Mouse (Mus musculus): ENCODE data around the gene Ankrd6.
A peak's percentile ranks its signal among the peaks of the same experiment; 100 is the strongest.

Ankrd6 gene

DNA sequence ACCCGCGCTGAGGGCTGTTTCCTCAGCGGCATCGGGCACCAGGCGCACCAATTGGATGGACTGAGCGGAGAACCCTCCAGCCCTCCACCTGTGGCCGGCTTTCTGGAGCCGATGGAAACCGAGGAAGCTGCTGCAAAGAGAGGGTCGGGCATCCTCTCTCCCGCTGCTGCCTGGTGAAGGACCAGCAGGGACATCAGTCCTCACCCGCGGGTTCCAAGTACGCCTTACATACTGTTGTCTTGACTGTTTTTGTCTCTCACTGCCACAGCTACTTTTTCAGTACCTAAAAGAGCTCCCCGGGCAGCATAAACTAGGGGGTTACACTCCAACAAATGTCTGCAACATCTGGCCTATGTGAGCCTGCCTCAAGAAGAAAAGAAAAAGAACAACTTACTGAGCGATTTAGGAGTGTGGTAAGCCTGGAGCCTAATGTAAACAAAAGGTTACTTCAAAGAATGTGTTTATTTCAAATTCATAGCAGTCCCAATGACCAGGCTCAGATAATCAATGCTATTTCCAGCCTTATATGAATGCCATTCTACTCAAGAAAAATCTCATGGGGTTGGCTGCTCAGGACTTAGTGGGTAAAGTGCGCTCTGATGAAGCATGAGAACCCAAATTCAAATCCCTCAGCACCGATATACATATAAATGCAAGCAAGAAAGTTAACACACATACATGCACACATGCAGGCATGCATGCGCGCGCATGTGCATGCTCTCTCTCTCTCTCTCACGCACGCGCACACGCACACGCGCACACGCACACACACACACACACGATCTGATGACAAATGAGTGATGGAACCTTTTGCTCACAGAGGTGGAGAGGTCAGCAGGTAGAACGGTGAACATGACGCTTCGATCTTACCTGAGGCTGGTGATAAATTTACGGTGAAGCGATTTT lies 647 bp upstream of the Ankrd6 start:
- no peak for DNase-seq (ENCODE audit: low spot score in 2 of 2)

DNA sequence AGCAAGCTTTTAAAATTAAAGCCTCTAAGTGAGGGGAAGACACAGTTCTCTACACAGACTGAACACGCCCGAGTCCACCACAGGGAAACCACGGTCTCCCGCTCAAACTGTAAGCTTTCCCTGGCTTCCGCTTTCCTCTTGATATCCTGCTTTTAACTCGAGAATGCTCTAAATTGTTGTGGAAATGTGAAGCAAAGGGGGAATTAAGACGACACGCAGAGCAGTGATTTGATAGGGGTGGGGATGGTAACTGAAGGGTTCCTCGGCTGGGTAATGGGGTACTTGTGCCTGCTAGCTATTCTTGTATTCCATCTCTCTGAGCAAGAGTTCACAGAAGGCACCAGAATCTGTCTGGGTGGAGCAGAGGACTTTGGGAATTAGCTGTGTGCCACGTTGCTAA lies 1.9 kb downstream of the Ankrd6 start:
- DNase-seq (ENCODE audit: low spot score in 2 of 2), result no peak

DNA sequence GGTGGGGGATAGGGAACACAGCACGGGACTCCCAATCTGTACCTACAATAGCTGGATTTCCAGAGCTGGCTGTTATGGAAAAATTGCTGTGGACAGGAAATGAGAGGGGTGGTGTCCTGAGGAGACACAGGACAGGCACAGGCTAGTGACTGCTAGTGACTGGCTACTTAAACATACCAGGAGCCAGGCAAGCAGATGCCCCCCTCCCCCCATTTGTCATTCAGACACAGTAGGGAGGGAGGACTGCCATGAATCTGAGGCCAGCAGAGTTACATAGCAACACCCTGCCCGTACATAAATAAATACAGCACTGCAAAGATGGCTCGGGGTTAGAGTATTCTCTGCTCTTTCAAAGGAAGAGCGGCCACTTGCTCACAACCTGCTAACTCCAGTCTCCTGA lies 3.0 kb downstream of the Ankrd6 start:
- DNase-seq (ENCODE audit: low spot score in 2 of 2), result no peak

DNA sequence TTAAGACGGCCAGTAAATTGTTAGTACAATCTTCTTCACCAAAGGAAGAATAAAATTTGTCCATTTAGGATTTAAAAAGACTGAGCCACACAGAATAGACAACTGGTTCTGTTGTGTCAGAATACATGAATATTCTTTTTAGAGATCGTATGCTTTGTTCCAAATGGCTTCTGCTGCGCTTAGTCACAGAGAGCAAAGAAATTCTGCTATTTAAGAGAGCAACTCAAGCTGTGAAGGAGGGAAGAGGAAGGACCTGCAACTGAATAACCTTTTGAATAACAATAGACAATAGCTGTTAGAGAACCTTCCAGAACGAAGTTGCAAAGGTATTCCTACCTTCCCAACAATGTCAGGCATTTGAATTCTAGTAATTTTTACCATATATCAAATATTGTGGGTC lies 9.7 kb downstream of the Ankrd6 start:
- DNase-seq (ENCODE audit: low spot score in 2 of 2), result no peak

DNA sequence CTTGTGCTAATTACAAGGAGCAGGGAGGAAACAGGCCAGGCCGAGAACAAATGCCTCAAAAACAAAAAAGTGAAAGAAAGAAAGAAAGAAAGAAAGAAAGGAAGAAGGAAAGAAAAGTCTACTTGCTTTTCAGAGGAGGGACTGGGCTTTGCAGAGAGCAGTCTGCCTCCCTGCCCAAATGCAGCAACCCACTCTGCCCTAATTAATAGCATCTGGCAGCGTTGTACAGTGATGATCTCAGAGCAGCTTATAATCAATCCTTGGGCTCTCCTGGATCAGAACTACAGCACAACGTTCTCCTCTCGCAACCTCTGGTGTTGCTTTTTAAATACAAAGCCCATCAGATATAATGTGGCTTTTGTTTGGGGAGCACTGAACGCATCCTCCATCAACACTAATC lies 10.7 kb downstream of the Ankrd6 start:
- DNase-seq (ENCODE audit: low spot score in 2 of 2), result no peak

DNA sequence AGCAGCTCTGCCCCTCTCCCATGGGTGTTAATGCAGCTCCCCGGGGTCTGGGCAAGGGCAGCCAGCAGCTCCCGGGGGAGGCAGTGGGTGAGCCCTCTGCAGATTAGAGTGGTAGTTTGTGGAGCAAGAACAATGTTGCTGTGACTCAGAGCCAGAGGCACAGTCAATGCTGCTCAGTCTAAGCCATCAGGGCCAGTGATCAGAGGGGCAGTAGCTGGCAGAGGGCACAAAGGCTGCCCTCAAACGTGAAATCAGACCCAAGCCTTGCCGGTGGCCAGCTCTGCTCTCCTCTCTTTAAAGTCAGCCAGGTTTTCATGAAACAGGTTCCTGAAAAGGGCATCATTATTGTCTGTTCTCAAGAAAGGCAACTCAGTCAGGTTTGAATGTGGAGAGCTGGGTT lies 11.1 kb downstream of the Ankrd6 start:
- DNase-seq (ENCODE audit: low spot score in 2 of 2), result no peak

DNA sequence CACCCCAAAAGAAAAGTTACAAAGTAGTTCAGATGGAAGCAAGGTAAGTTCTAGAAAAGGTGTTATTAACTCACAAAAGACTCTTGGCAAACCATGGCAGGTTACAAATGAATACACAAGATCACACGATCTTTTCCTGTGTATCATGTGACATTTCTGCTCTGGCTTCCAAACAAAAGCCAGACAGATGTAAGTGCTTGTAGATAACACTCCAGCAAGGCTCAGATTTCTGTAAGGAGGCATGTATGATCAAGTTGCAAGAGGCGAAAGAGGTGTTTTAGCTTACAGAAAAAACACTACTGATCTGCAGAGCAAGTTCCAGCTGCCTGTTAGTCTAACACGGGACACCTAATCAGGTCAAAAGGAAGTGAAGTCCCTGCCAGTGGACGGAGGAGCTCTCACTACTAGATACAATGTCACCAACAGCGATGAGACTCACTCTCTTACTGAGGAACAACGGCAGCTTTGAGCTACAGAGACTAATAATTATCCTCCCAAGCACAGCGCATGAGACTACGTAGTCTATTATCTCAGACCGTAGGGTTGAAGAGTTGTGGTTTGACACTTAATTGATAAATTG lies 13.8 kb downstream of the Ankrd6 start:
- DNase-seq (ENCODE audit: low spot score in 2 of 2), result no peak

DNA sequence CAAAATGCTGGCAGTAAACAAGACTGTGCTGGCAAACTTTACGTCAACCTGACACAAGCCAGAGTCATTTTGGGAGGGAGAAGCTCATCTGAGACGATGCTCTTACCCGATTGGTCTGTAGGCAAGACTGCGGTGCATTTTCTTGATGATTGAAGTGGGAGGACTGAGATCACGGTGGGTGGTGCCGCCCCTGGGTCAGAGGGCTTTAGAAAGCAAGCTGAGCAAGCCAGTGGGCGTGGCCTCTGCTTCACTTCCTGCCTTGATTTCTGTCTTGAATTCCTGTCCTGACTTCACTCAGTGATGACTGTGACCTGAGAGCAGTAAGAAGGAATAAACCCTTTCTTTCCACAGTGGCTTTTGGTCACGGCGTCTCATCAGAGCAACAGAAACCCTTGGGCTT lies 18.6 kb downstream of the Ankrd6 start:
- no peak for DNase-seq (ENCODE audit: low spot score in 2 of 2)

DNA sequence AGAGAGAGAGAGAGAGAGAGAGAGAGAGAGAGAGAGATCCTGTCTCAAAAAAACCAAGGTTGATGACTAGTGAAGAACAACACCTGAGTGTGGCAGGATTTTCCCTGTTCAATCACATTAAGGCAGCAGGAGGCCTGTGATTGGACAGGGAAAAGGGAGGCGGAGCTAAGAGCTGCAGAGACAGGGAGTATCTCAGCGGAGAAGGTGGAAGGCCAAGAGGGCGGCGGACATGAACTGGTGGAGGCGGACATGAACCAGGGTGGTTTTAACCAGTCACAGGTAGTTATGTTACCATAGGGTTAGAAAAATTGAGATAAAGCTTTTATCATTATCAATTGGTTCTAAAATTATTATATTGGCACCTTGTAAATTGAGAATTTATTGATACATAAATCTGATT lies 20.9 kb downstream of the Ankrd6 start:
- DNase-seq (ENCODE audit: low spot score in 2 of 2), result no peak

DNA sequence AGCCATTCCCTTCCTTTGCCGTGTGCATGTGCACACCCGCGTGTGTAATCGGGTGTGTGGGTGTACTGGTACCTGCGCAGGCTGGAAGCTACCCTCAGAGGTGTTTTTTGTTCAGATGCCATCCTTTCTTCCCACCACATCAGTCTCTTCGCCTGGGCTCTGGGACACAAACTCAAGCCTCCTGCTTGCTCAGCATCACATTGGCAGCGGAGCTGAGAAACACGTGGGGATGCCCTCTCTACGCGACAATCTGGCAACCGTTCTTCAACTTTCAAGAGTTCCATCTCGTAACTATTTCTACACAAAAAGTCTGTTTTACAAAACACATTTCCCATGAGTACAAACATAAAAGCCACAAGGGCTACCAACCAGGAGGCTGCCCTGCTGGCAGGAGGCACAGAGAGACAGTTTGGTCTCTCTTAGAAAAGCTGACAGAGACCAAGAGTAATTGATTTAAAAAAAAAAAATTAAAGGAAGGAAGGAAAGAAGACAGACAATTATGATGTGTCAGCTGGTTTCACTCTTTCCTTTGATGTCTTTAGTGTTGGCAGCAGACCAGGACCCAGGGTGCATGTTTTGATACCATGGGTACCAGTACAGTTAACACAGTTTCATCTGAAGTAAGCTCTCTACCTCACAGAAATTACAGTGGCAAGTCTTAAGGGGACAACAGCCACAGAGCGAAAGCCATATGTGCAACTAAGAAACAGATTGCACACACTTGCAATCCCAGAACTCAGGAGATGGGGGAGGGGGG lies 21.8 kb downstream of the Ankrd6 start:
- DNase-seq (ENCODE audit: low spot score in 2 of 2), result no peak

DNA sequence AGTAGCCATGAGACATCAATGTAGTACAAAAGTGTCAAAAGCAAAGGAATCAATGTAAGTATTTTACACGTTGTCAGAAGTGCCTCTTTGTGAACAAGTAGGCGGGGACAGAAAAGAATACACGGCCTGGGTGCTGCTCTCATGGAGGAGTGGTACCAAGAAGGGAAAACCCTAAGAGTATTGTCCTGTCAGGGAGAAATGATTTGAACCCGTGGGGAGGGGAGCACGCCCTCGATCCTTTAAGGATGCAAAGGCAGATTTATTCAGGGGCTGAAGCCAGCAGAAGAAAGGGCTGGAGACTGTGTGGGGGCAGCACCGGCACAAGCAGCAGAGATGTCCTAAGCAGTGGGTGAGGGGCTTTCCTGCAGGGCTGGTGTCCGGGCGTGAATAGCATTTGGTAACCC lies 26.7 kb downstream of the Ankrd6 start:
- DNase-seq (ENCODE audit: low spot score in 2 of 2), result no peak

DNA sequence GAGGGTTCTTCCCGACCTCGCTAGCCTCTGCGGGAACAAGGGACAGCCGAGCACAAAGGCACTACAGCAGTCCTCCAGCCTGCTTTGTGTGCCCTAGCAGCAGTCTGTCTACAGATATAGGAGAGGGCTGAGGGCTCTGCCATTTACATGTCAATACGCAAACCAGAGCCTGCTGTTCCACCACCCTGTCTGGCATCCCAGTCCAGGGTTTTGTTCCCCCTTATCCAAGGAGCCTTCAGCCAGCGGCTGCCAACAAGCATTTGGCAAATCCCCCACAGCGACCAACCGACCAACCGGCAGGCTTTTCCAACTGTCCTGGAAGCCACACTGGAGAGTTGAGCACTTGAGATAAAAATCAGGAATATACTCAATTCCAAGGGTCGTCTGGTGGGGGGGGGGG lies 27.2 kb downstream of the Ankrd6 start:
- no peak for DNase-seq (ENCODE audit: low spot score in 2 of 2)

DNA sequence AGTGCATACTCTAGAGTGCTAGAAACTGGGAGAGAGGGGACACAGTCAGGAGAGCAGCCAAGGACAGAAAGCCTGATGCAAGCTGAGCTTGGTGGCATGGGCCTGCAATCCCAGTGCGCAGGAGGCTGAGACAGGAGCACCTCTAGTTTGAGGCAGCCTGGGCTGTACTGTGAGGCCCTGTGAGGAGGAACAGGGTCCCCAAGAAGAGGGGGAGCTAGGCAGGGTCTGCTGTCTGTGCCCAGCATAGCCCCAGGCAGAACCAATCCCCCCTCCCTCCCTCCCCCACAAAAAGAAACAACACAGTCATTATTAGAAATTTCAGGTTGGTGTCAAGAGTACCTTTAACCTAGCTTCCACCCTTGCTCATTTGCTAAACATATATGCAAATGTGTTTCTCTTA lies 27.8 kb downstream of the Ankrd6 start:
- DNase-seq (ENCODE audit: low spot score in 2 of 2), result no peak

DNA sequence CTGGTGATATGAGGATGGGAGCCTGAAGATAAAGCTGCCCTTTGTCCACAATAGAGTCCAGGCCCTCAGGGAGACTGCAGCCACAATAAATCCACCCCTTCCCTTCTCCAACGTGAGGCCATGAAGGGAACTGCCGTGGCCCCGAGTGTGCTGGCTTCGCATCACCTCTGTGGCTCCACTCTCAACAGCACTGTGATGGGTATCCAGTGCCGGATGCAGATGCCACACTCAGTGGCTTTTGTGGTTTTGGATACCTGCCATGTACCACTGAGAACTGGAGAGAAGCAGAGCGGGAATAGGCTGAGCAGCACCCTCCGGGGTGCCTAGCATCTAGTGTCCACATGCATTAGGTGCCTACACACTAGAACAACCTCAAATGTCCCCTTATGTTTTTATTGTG lies 29.8 kb downstream of the Ankrd6 start:
- DNase-seq (ENCODE audit: low spot score in 2 of 2), result no peak

DNA sequence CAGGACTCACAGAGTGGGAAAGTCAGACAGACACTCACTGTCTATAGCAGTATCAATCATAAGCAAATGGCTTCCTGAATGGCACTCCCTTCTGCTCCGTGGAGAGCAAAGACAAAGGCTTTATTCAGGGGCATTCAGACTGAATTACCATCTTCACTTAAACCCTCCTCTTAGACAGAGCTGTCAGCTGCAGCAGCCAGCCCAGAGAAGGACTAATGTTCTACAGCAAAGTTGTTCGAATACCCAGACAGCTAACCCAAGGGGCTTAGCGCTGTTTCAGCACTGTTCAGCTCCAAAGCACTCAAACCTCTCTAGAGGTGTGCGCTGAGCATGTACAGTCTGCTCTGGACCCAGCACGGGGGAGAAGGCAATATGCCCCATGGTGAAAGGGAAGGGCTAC lies 32.1 kb downstream of the Ankrd6 start:
- DNase-seq (ENCODE audit: low spot score in 2 of 2), result no peak

DNA sequence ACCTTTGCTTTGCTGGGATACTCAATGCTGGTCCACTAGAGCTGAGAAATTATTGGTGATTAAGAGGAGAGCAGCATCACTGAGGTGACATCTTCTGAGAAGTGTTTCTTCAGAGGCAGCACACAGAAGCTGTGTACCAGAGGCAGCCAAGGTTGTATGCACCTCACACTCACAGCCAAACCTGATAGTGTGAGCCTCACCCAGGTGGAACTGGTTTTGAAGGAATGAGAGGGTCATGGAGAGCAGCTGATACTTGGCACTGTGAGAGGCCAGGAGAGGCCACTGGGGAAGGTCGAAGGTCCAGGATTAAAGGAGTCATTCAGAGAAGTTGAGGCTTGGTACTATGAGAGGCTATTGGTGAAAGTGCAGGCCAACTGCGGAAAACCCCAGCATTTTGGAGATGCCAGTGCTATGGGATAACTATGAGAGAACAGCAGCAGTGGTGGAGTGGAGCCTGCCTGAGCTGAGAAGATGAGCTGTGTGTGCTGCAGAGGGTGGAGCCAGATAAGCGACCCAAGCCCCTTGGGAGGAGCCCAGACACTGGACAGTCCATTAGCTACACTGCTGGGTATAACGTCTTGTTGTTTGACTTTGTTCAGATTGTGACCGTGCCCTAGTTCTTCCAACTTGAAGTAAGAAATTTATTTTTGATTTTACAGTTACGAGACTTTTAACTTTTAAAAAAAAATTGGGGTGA lies 33.8 kb downstream of the Ankrd6 start:
- no peak for DNase-seq (ENCODE audit: low spot score in 2 of 2)

DNA sequence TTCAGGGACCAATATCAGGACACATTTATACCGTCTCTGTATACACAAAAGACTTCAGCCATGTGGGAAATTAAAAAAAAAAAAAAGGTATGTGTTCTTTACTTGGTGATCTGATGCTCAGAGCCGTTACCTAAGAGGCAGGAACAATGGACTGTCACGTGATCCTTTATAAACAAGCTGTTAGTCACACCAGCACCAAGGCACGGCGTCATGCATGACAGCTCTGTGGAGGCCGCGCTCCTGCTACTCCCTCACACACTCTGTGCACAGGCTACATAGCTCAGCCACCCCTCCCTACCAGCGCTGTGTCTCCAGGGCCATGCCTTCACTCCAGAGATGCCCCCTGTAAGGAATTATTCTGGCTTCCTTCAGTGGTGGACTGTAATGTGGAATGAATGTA lies 34.7 kb downstream of the Ankrd6 start:
- no peak for DNase-seq (ENCODE audit: low spot score in 2 of 2)

DNA sequence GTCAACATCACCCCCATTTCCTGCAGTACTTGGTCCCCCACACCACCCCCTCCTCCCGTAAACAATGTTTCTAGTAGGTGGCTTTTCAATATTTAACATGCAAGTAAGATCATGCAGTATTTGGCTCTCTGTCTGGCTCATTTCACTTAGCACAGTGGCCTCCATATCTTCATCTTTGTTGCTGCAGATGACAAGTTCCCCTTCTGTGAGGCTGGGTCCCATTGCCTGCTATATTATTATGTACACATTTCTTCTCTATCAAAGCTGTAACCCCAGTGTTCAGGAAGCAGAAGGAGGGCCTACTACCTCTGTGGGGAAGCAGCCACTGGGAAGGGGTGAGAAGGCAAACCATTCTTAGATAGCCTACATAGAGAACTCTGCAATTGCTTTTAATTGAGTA lies 40.6 kb downstream of the Ankrd6 start:
- DNase-seq (ENCODE audit: low spot score in 2 of 2), result no peak

DNA sequence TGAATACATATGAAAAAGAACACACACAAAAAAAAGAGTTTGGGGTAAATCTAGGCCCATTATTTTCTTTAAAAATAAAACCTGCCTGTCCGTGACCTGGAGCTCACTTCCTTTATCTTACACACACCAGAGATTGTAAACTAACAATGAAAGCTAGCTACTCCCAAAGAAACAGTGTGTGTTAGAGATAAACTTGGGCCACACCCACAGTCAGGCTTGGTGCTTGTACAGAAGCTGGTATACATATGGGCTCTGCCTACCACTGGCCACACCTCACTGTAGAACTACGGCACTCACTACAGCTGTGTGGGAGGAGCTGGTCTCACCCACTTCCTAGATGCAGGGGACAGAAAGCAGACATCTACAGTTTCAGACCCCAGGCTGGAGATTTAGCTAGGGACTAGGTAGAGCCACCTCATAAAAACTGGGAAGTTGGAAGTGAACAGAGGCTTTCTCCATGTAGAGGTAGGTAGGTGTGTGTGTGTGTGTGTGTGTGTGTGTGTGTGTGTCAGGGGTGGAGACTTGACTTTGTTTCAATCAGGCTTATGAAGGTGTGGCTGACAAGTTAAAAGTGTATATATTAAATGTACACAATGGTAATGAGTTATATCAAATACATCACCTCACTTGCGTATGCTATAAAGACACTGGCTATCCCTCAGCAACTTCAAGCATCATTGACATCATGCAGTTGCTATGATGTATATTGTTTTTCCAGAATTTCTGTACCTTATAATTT lies 41.2 kb downstream of the Ankrd6 start:
- DNase-seq (ENCODE audit: low spot score in 2 of 2), result peak; percentile 47 to 64

DNA sequence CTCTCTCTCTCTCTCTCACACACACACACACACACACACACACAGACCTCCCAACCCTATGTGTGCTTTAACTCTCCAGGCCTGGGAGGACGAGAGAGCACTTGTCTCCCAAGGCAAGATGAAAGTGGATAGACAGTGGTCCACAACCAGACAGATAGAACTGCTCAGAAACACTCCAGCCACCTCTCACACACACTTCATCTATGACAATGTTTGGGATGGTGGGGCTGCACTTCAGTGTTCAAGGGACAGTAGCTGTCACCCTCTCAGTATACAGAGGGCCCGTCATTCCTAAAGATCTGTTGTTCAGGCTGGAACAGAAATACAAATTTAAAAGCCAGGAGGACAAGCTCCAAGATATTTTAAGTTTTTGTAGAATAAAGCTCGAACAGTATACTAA lies 43.0 kb downstream of the Ankrd6 start:
- no peak for DNase-seq (ENCODE audit: low spot score in 2 of 2)

DNA sequence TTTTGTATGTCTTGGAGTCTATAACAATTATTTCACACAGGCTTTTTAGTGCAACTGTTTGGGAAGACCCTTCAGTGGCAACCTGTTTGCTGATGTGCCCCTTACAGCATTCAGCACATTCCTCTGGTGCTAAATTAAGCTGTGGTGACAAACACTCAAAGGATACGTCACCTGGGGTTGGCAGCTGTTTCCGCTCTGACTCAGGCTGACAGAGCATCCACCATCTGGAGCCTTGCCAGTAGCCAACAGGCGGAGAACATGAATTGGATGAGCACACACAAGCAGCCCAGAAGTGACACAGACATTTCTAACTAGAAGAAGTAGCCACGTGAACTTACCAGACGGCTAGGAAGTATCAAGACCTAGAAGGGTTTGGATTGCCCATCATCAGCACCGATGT lies 44.0 kb downstream of the Ankrd6 start:
- peak; percentile 26 to 39 for DNase-seq (ENCODE audit: low spot score in 2 of 2)

DNA sequence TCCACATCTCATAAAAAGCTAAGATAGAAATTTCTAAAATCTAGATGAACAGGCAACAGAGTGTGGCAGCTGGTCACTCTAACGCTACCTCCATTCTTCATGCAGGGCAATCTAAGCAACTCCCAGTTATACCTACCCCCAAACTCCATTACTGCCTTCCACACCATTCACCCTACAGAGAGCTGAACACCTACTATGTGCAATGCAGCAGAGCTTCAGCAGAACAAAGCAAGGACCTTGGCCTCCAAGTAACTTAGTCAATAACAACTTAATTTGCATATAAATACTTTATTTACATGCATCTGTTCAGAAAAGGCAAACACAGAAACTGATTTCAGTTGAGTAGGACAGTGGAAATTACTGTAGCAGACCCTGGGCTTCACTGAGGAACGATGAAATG lies 44.7 kb downstream of the Ankrd6 start:
- DNase-seq (ENCODE audit: low spot score in 2 of 2), result no peak
